Mouse (Mus musculus): ENCODE measurements around the gene Slc35c2.

- TF ChIP-seq CTCF (IDR thresholded peaks at IDR 0.05; ENCODE audit: borderline replicate concordance, insufficient read depth, low read length) = no peak
- TF ChIP-seq POLR2A (IDR thresholded peaks at IDR 0.05; ENCODE audit: low read depth, low read length) = no peak
These were observed 13.7 kb upstream of the Slc35c2 start for GRCm38 (mm10) chr2:165301409-165301808.
